Mouse (Mus musculus) hindlimb bud, embryonic 11.5 days (tissue): Measurements from ENCODE around the gene Olfr1283.
"Not testable (repeated sequence)": the region's sequence is repeated elsewhere in the genome, so short reads cannot be mapped to it uniquely, and the experiment has no call there.

Experiments used
- DNase-seq: peaks from one replicate; pipeline ENCODE4 v3.0.0-alpha.2; 2012; ENCODE audit warnings: low read depth, low spot score; ENCODE audit errors: extremely low spot score

The Olfr1283 gene

DNA sequence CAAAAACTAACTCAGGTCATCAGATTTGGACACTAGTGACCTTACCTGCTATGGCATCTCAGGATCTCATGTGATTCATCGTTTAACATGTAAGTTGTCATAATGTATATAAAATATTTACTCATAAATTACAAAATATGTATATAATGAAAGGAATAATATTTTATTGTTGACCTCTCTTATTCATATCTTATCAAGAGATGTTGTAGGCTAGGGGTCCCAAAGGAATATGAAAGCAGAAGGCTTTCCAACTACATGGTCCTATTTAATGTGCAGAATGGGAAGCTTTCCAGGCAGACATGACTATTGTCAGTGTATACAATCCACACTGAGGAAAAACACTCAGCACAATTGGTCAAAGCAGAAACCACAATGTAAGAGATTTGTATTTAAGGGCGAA, at the start of gene Olfr1283:
Olfr1283 (plus strand) TSS at position 301 of the 400 bp plus-strand sequence.
- DNase-seq: no peak

DNA sequence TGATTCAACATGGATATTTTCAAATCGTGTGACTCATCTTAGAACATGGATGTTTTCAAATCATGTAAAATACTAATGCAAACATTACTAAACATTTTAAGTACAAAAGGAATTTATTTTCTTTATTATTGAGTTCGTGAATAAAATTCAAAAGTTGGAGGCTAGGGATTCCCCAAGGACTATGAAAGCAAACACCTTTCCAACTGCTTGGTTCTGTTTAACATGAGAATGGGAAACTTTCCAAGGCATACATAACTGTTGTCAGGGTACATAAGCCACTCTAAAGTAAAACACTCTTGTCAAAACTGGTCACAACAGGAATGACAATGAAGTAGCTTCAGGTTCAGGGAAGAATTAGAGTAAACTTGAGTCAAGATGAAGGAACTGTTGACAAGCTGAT, 40.4 kb upstream of the Olfr1283 start, which contains the start of gene Olfr1281:
Olfr1281 (plus strand) TSS at position 301 of the 400 bp plus-strand sequence.
- no peak for DNase-seq

DNA sequence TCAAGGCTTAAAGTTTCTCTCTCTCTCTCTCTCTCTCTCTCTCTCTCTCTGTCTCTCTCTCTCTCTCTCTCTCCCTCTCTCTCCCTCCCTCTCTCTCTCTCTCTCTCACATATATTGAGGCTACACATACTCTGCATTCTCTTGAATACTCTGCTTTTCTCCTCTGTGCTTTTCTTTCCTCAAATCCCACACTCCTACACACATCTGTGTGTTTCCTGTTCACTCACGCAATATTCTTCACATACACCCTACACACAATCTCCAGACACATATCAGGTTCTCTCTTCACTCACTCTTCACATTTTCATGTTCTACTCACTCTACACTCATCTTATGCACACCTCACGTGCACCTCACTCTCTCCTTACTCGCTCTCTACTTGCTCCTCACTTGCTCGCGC, 32.9 kb upstream of the Olfr1283 start:
- DNase-seq: not testable (repeated sequence)

DNA sequence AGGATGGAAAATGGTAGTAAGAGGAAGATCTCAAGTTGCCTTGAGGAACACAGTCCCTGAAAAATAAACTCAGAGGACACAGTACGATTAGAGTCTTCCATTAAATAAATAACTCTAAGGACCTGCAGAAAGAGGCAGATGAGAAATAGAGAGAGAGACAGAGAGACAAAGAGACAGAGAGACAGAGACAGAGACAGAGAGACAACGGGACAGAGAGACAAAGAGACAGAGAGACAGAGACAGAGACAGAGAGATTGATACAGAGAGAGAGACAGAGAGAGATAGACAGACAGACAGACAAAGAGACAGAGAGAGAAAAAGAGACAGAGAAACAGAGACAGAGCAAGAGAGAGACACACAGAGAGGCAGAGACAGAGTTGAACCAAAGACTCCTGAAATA, 30.6 kb upstream of the Olfr1283 start, which contains the start of gene Olfr1282:
Olfr1282 (minus strand) TSS at position 101 of the 400 bp plus-strand sequence.
- no peak for DNase-seq

DNA sequence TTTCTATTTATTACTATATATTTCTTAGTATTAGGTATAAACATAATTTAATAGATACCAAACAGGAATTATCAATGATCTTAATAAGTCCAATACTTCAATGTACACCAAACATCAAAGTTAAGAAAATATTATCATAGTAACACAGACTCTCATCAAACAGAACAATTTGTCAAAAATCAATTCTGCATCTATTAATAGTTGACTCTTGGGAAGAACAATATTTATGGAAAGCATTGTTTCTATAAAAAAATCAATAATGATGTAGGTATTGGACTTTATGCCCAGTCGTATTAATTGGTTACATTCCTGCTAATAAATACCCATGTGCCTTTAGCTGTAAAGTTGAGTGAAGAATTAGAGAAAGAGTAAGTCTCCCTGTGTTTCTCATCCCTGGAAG, 8.6 kb downstream of the Olfr1283 start, which contains the start of gene Olfr1284:
Olfr1284 (plus strand) TSS at position 301 of the 400 bp plus-strand sequence.
- no peak for DNase-seq
